Mouse (Mus musculus) ES-E14 (cell line): ENCODE results near the gene Paf1. TPM values are rescaled to one million over a fixed set of nuclear protein-coding genes. Genes with fewer than 3 reads are reported as not detected.
A peak's percentile ranks its signal among the peaks of the same experiment; 100 is the strongest.

Source experiments
- DNase-seq: peaks from one replicate; pipeline ENCODE4 v3.0.0-alpha.2; 2013; ENCODE audit warnings: low read depth, low spot score
- H3K27ac ChIP-seq: 2 replicates; pipeline ENCODE4 v1.5.1; 2012; ENCODE audit warnings: low read depth, mild to moderate bottlenecking, low read length, moderate library complexity, mixed read lengths; ENCODE audit not compliant: poor library complexity, insufficient read depth, severe bottlenecking
- H3K36me3 ChIP-seq: 2 replicates; pipeline ENCODE4 v1.6.1; 2012; ENCODE audit warnings: mild to moderate bottlenecking, low read length, moderate library complexity, mixed read lengths; ENCODE audit not compliant: control insufficient read depth, poor library complexity, insufficient read depth, severe bottlenecking
- H3K4me1 ChIP-seq, 2 experiments: fragments of 150-350 bp in 1 of 2; sonication (generic) in 1 of 2; 2 replicates each; pipeline ENCODE4 v1.6.1; 2012; ENCODE audit warnings: low read length in 2 of 2, mild to moderate bottlenecking in 1 of 2, mixed read lengths in 1 of 2; ENCODE audit not compliant: control insufficient read depth in 2 of 2, insufficient read depth in 2 of 2, poor library complexity in 1 of 2
- H3K4me3 ChIP-seq, 2 experiments: fragments of 150-350 bp in 1 of 2; sonication (generic) in 1 of 2; 2 replicates each; pipeline ENCODE4 v1.5.1; 2012; ENCODE audit warnings: low read length in 2 of 2, low read depth in 1 of 2, mild to moderate bottlenecking in 1 of 2, mixed read lengths in 1 of 2; ENCODE audit not compliant: insufficient read depth in 1 of 2, poor library complexity in 1 of 2, severe bottlenecking in 1 of 2
- H3K9ac ChIP-seq: 2 replicates; pipeline ENCODE4 v1.6.1; 2012; ENCODE audit warnings: low read depth, mild to moderate bottlenecking, low read length, mixed read lengths; ENCODE audit not compliant: poor library complexity, insufficient read depth, severe bottlenecking
- H3K9me3 ChIP-seq: fragments of 150-350 bp; sonication (generic); 2 replicates; pipeline ENCODE4 v1.6.1; 2012; ENCODE audit warnings: low read depth, mild to moderate bottlenecking, low read length; ENCODE audit not compliant: control insufficient read depth, insufficient read depth
- CHD2 ChIP-seq: IDR thresholded peaks from 2 replicates; pipeline ENCODE4 v1.6.1; 2014; ENCODE audit warnings: mild to moderate bottlenecking, low read depth, low read length, inconsistent platforms
- HCFC1 ChIP-seq: IDR thresholded peaks from 2 replicates; pipeline ENCODE4 v1.6.1; 2012; ENCODE audit warnings: low read length, inconsistent platforms, borderline replicate concordance; ENCODE audit not compliant: insufficient read depth
- MAFK ChIP-seq: IDR thresholded peaks from 2 replicates; pipeline ENCODE4 v1.6.1; 2014; ENCODE audit warnings: mild to moderate bottlenecking, low read depth, low read length, inconsistent platforms; ENCODE audit not compliant: insufficient read depth
- ZC3H11A ChIP-seq: IDR thresholded peaks from 2 replicates; pipeline ENCODE4 v1.6.1; 2012; ENCODE audit warnings: low read depth, mild to moderate bottlenecking, inconsistent platforms, low read length, borderline replicate concordance
- ZNF384 ChIP-seq: IDR thresholded peaks from 2 replicates; pipeline ENCODE4 v1.6.1; 2012; ENCODE audit warnings: low read depth, low read length, inconsistent platforms
- in situ Hi-C, 2 experiments: fragments of 600-800 bp; cut with MboI; formaldehyde crosslinking; loops; one replicate each; pipeline ENCODE4 v1.15.1; 2025; ENCODE audit warnings: low sequenced_read_pairs in 2 of 2, inconsistent platforms in 1 of 2; ENCODE audit not compliant: unreplicated experiment in 2 of 2
- total RNA-seq: library from RNA; depleted of rRNA; stranded (reverse); fragments of 300-350 nt; gene quantifications from 2 replicates; pipeline ENCODE4 v1.2.3, GENCODE M21; 2012

Gene Paf1
- total RNA-seq, 1 experiment = 83.9 TPM

DNA sequence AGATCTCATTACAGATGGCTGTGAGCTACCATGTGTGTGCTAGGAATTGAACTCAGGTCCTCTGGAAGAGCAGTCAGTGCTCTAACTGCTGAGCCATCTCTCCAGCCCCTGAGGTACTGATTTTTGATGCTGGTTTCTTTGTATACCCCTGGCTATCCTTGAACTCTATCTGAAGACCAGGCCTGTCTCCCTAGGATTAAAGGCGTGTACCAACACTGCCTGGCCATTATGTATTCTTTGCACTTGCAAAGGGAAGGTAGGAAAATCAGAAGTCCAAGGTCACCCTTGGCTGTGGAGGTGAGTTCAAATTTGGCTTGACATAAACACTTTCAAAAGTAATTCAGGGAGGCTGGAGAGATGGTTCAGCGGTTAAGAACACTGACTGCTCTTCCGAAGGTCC, 38.2 kb upstream of the Paf1 start:
- Histone ChIP-seq H3K9ac (no peak overlapping the region), H3K36me3 (peaks cover 35% of the 10 kb centered on the region), H3K4me1 (peaks cover 4 to 5% of the 10 kb centered on the region in 2 experiments; a peak in 2 of 4 replicates), H3K4me3 (no peak overlapping the region), H3K9me3 (no peaks in the 10 kb centered on the region), H3K27ac (no peak overlapping the region)
- TF ChIP-seq CHD2 = 0 out of 2 replicates have a peak, but pooled peaks have one; percentile 5
- TF ChIP-seq ZC3H11A = no peak
- no peak for DNase-seq
- in situ Hi-C loops = no loop called here

DNA sequence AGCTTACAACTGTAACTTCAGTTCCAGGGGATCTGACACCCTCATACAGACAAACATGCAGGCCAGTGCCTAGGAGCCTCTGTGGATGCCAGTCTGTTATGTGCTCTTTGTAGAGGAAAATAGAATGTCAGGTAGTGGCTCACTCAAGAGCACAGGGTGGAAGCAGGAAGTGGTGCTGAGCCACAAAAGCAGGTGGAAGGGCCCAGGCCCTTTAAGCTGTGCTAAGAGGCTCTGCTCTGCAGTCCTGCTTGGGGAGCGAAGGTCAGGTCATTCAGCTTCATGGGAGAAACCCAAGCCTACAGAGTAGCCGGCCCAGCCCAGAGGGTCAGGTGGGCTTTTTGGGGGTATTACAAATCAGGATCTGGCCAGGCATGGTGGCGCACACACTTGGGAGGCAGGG, 37.5 kb upstream of the Paf1 start:
- Histone ChIP-seq H3K9ac (no peak overlapping the region), H3K4me3 (no peak overlapping the region), H3K36me3 (peaks cover 40% of the 10 kb centered on the region), H3K4me1 (peaks cover 2 to 4% of the 10 kb centered on the region in 2 experiments; a peak in 2 of 4 replicates), H3K27ac (no peak overlapping the region), H3K9me3 (no peaks in the 10 kb centered on the region)
- no peak for TF ChIP-seq CHD2
- no peak for TF ChIP-seq ZNF384
- TF ChIP-seq ZC3H11A = no peak
- in situ Hi-C loops = no loop called here
- DNase-seq = no peak

DNA sequence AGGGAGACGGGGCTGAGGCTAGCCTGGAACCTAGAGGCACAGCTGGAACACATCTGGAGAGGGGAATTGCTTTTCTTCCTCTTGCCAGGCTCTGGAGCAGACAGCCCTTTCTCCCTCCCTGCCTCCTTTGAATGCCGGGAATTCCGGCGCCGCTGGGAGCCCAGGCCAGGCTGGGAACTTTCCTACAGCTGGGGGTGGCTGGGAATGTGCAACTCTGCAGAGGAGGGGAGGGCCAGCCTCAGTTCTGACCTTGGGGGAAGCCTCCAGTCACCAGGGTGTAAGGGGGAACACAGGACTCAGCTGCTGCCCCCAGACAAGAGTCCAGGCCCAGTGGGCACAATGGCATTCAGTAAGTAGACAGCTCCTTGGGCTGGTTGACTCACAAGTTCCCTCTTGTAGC, 35.8 kb upstream of the Paf1 start:
- TF ChIP-seq ZNF384 = no peak
- TF ChIP-seq HCFC1 = no peak
- TF ChIP-seq ZC3H11A = no peak
- no peak for TF ChIP-seq CHD2
- no peak for TF ChIP-seq MAFK
- in situ Hi-C loops = no loop called here
- Histone ChIP-seq H3K4me1 (peaks cover 2 to 8% of the 10 kb centered on the region in 2 experiments; a peak in 3 of 4 replicates), H3K27ac (no peak overlapping the region), H3K4me3 (no peak overlapping the region), H3K9ac (no peak overlapping the region), H3K9me3 (no peaks in the 10 kb centered on the region), H3K36me3 (peaks cover 37% of the 10 kb centered on the region)
- no peak for DNase-seq

DNA sequence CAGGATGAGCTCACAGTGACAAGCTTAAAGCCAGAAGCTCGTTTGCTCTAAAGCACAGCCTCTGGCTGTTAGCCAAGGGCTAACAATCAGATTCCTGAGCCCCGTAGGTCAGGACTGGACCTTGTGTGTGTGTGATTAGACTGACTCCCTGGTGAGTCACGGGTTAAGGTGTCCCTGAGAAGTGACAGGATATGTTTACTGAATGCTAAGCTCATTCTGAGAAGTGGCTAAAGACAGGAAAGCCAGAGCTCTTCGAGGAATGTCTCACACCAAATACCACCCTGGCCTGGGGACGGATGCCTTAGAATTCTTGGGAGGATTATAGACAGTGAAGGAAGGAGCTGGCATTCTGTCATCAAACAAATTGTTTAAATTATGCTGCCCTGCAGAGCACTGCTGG, 34.8 kb upstream of the Paf1 start:
- no peak overlapping the region for H3K9ac ChIP-seq
- H3K36me3 ChIP-seq = peaks cover 32% of the 10 kb centered on the region
- in situ Hi-C loops = no loop called here
- TF ChIP-seq CHD2 (no peak), ZC3H11A (no peak), MAFK (no peak), ZNF384 (no peak), HCFC1 (no peak)
- H3K4me3 ChIP-seq = no peak overlapping the region
- H3K27ac ChIP-seq = no peak overlapping the region
- no peak for DNase-seq
- peaks cover 1 to 16% of the 10 kb centered on the region in 2 experiments; a peak in 3 of 4 replicates for H3K4me1 ChIP-seq
- H3K9me3 ChIP-seq = no peaks in the 10 kb centered on the region

DNA sequence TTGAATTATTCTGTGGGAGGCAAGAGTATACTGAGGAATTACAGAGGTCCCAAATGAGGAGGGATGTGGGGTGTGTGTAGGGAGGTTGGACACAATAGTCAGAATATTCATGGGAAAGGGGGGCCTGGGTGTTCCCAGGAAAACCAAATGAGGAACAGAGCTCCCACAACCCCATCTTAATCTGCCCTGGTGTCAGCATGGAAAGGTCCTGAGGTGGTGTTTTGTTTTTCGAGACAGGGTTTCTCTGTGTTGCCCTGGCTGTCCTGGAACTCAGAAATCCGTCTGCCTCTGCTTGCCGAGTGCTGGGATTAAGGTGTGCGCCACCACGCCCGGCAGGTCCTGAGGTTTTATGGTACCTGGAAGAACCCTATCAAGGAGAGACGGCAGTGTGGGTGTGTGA, 34.3 kb upstream of the Paf1 start:
- Histone ChIP-seq H3K36me3 (peaks cover 27% of the 10 kb centered on the region), H3K27ac (no peak overlapping the region; the same call in 1 of the 2 replicates), H3K9ac (no peak overlapping the region), H3K4me3 (no peak overlapping the region), H3K9me3 (no peaks in the 10 kb centered on the region), H3K4me1 (peaks cover 0 to 16% of the 10 kb centered on the region in 2 experiments; a peak in 2 of 4 replicates)
- TF ChIP-seq ZNF384 = no peak
- TF ChIP-seq ZC3H11A = no peak
- no peak for TF ChIP-seq MAFK
- TF ChIP-seq CHD2 = no peak
- TF ChIP-seq HCFC1 = no peak
- in situ Hi-C loops = no loop called here
- no peak for DNase-seq
